Mouse (Mus musculus) Patski (cell line): ENCODE data around the gene Hirip3. TPM values are rescaled to one million over a fixed set of nuclear protein-coding genes. Genes with fewer than 3 reads are reported as not detected.

ENCODE experiments used
- ATAC-seq: fragments of 100-300 bp; one replicate; pipeline ENCODE4 v1.8.0; 2021
- CTCF ChIA-PET: fragments of 350-600 bp; sonication (Branson Sonifier 250); formaldehyde crosslinking; loops from one replicate; lab custom pipeline; 2022; ENCODE audit warnings: inconsistent platforms; lab: Charles Lee
- POLR2A ChIA-PET: fragments of 350-600 bp; sonication (Branson Sonifier 250); formaldehyde crosslinking; loops from one replicate; lab custom pipeline; 2022; ENCODE audit warnings: antibody characterized with exemption, inconsistent platforms; lab: Charles Lee
- DNase-seq: peaks from one replicate; pipeline ENCODE4 v3.0.0-alpha.2; 2011; ENCODE audit warnings: low read depth, low spot score
- H3K27me3 ChIP-seq: fragments of 371-371 bp; one replicate; pipeline ENCODE4 v1.5.1; 2021
- CTCF ChIP-seq: fragments of 100-300 bp; IDR thresholded peaks from one replicate; pipeline ENCODE4 v1.5.1; 2021
- in situ Hi-C: fragments of 300-500 bp; cut with MboI; formaldehyde crosslinking; loops from 3 replicates; pipeline ENCODE4 v1.11.1; 2018; ENCODE audit warnings: low pct_unique_long_range_greater_than_20kb, mixed read lengths
- polyA plus RNA-seq: library from polyadenylated mRNA; unstranded; gene quantifications from one replicate; pipeline ENCODE4 v1.2.3, GENCODE M21; 2021

The Hirip3 gene
- polyA plus RNA-seq, 1 experiment from 2014 or later = 58.5 TPM

- DNase-seq = no peak
- TF ChIP-seq CTCF = no peak
- no peaks in the 10 kb centered on the region for H3K27me3 ChIP-seq
- in situ Hi-C loops = no loop called here
- no peak for ATAC-seq
- CTCF ChIA-PET = no interaction called here
- POLR2A ChIA-PET = interaction anchor here (1.4 to 2.0 kb wide), 2 partner anchors 10 to 15 kb away, joined by 3 to 5 read pairs; partner anchors contain the start of gene Taok2
These were observed 8.7 kb downstream of the Hirip3 start for GRCm38 (mm10) chr7:126870520-126870891.

- H3K27me3 ChIP-seq = no peaks in the 10 kb centered on the region
- DNase-seq (no peak), ATAC-seq (no peak)
- ChIA-PET CTCF (interaction anchor here (1.1 to 2.2 kb wide), 3 partner anchors 25 to 233 kb away, joined by 3 to 4 read pairs (median 3); no protein-coding TSS in a partner anchor), POLR2A (no interaction called here)
- no peak for TF ChIP-seq CTCF
- in situ Hi-C loops = no loop called here
These were observed 15.5 kb downstream of the Hirip3 start for GRCm38 (mm10) chr7:126877239-126877638.

GRCm38 (mm10) chr7:126881040-126881439 is 19.3 kb downstream of the Hirip3 start:
- H3K27me3 ChIP-seq = no peaks in the 10 kb centered on the region
- no peak for TF ChIP-seq CTCF
- ATAC-seq (no peak), DNase-seq (no peak)
- CTCF ChIA-PET = no interaction called here
- POLR2A ChIA-PET = interaction anchor here (0.5 to 1.4 kb wide), 3 partner anchors 10 to 214 kb away, joined by 3 to 4 read pairs (median 3); no protein-coding TSS in a partner anchor
- in situ Hi-C loops = no loop called here

- ATAC-seq = no peak
These were observed 22.0 kb downstream of the Hirip3 start for GRCm38 (mm10) chr7:126883731-126884181.

DNA sequence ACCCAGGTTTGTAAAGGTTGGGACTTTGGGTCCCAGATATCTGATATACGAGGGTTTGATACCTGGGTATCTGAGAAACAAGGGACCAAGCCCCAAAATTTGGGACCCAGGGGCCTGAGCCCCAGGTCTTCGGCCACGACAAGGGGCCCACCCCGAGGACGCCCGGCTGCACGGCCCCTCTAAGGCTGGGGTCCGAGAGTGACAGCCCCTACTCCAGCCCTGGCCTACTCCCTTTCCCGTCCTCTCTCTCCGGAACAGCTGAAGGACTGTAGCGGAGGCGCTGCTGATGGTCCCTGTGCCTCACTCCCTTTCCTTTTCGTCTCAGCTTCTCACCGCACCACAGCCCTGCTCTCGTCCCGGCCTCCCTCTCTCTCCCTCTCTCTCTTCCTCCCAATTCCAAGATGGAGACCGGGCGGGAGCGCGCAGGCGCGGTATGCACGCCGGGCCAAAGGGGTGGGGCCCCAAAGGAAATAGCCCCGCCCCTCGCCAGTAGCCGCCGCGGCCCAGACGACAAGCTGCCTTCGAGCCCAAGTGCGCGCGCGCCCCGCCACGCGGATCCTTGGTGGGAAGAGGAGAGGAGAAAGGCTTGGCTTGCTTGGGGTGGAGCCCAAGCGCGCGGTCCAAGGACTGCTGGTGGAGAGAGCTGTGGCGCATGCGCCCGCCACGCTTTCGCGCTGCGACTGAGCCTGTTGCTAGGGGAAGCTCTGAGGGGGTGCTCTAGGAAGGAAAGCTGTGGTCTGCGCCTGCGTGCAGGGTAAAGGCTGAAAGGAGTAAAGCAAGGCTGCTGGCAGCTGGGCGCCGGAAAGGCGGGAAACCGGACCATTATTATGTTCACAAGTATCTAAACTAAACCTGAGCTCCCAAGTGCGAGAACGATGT is 22.8 kb downstream of the Hirip3 start, which contains the start of gene Taok2:
TSS of gene Taok2 (minus strand) at position 418 of the 879 bp plus-strand sequence.
- ATAC-seq = peak; percentile 93

More at GRCm38 (mm10) chr7:126883731-126884181, 22.0 kb downstream of the Hirip3 start:
- CTCF ChIA-PET = interaction anchor here (1.5 kb wide), 1 partner anchor 17 kb away, joined by 3 read pairs; no protein-coding TSS in a partner anchor
- no peaks in the 10 kb centered on the region for H3K27me3 ChIP-seq
- TF ChIP-seq CTCF = no peak
- in situ Hi-C loops = no loop called here
- DNase-seq = no peak
- POLR2A ChIA-PET = interaction anchor here (1.6 to 2.3 kb wide), 3 partner anchors 10 to 22 kb away, joined by 5 to 8 read pairs (median 7); partner anchors contain the start of genes Hirip3 and Ino80e

GRCm38 (mm10) chr7:126887281-126887680 is 25.5 kb downstream of the Hirip3 start:
- CTCF ChIA-PET = no interaction called here
- POLR2A ChIA-PET = no interaction called here
- no peaks in the 10 kb centered on the region for H3K27me3 ChIP-seq
- in situ Hi-C loops = no loop called here
- DNase-seq (no peak), ATAC-seq (no peak)
- TF ChIP-seq CTCF = no peak

More for the DNA sequence above, 22.8 kb downstream of the Hirip3 start, which contains the start of gene Taok2:
- in situ Hi-C loops = no loop called here
- ChIA-PET CTCF (interaction anchor here (0.9 to 1.5 kb wide), 2 partner anchors 10 to 18 kb away, joined by 3 read pairs; no protein-coding TSS in a partner anchor), POLR2A (interaction anchor here (0.8 to 2.3 kb wide), 5 partner anchors 11 to 336 kb away, joined by 4 to 8 read pairs (median 5); partner anchors contain the start of genes Hirip3 and Ino80e)
- peak; percentile 84 for DNase-seq
- no peaks in the 10 kb centered on the region for H3K27me3 ChIP-seq
- no peak for TF ChIP-seq CTCF

GRCm38 (mm10) chr7:126888852-126889251 is 27.1 kb downstream of the Hirip3 start:
- DNase-seq (no peak), ATAC-seq (no peak)
- POLR2A ChIA-PET = no interaction called here
- TF ChIP-seq CTCF = no peak
- CTCF ChIA-PET = interaction anchor here (1.0 kb wide), 1 partner anchor 51 kb away, joined by 3 read pairs; no protein-coding TSS in a partner anchor
- in situ Hi-C loops = no loop called here
- no peaks in the 10 kb centered on the region for H3K27me3 ChIP-seq

GRCm38 (mm10) chr7:126896912-126897311 is 35.1 kb downstream of the Hirip3 start:
- CTCF ChIA-PET = no interaction called here
- POLR2A ChIA-PET = interaction anchor here (1.0 to 1.5 kb wide), 2 partner anchors 12 to 16 kb away, joined by 3 to 7 read pairs; partner anchors contain the start of gene Taok2
- no peak for TF ChIP-seq CTCF
- no peak for ATAC-seq
- H3K27me3 ChIP-seq = no peaks in the 10 kb centered on the region
- in situ Hi-C loops = no loop called here
- no peak for DNase-seq

DNA sequence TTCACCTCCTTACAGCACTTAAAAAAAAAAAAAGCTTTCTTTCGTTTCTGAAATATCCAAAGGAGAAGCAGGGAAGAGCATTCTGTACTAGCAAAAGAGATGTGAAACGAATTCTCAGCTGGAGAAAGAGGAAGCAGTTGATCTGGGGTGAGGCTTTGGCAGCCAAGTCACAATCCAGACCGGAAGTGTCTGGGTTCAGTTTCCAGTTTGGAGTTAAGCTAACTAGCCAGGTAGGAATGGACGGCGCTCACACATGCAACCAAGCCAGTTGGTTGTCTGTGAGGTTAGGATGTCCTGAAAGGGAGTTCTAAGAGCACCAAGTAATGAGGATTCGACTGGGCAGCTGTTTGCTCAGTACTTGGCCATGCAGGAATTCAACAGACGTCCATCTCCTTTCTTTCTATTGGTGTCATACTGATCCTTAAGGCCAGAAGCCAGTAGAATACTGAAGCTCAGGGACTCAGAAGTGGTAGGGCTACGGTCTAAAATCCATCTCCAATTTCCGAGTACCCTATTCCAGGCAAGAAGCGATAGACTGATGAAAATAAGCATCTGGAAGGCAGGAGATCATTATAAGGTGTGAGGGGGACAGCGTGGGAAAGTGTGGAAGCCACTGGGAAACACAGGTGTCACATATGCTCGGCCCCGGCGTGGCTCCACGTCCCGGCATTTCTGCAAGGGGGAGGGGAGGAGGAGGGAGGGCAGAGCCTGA is 35.8 kb downstream of the Hirip3 start:
- POLR2A ChIA-PET = interaction anchor here (0.6 to 1.5 kb wide), 5 partner anchors 13 to 33 kb away, joined by 3 to 7 read pairs (median 3); partner anchors contain the start of gene Taok2
- in situ Hi-C loops = no loop called here

More for the DNA sequence above, 35.8 kb downstream of the Hirip3 start:
- CTCF ChIA-PET = no interaction called here
- no peak for TF ChIP-seq CTCF
- ATAC-seq (no peak), DNase-seq (no peak)
- no peaks in the 10 kb centered on the region for H3K27me3 ChIP-seq
